Mouse (Mus musculus): ENCODE data around the gene Rngtt. TPM values are rescaled to one million over a fixed set of nuclear protein-coding genes. Genes with fewer than 3 reads are reported as not detected.

Gene Rngtt
- polyA plus RNA-seq, 1 experiment: 5.1 TPM

- no peaks in the 10 kb centered on the region for H3K36me3 ChIP-seq (ENCODE audit: control insufficient read depth, insufficient read depth)
- H3K27me3 ChIP-seq (ENCODE audit: control insufficient read depth, insufficient read depth, insufficient read length): no peaks in the 10 kb centered on the region
- H3K4me3 ChIP-seq (ENCODE audit: insufficient read depth, poor library complexity, severe bottlenecking): no peak overlapping the region
- no peaks in the 10 kb centered on the region for H3K79me3 ChIP-seq (ENCODE audit: low read depth)
- no peak overlapping the region for H3ac ChIP-seq (ENCODE audit: control insufficient read depth, insufficient read length, low read depth)
- no peak for TF ChIP-seq USF1 (IDR thresholded peaks at IDR 0.05; ENCODE audit: low read depth)
- no peak for TF ChIP-seq MYOD1 (IDR thresholded peaks at IDR 0.05; ENCODE audit: control insufficient read depth, insufficient read length, low read depth)
- no peak for TF ChIP-seq MAX (IDR thresholded peaks at IDR 0.05)
- no peak for TF ChIP-seq CTCF (IDR thresholded peaks at IDR 0.05; ENCODE audit: control insufficient read depth, insufficient read depth, insufficient read length)
- no peak for TF ChIP-seq MYOG (IDR thresholded peaks at IDR 0.05; ENCODE audit: control insufficient read depth, extremely low read depth, insufficient read length)
- TF ChIP-seq CEBPB (IDR thresholded peaks at IDR 0.05; ENCODE audit: low read depth): no peak
- TF ChIP-seq FOSL1 (IDR thresholded peaks at IDR 0.05; ENCODE audit: insufficient read depth, low read length, poor library complexity, severe bottlenecking): no peak
- no peaks in the 10 kb centered on the region for H3K79me2 ChIP-seq (ENCODE audit: control insufficient read depth, insufficient read depth)
Observed at GRCm38 (mm10) chr4:33524481-33525141, 214.5 kb downstream of the Rngtt start.

GRCm38 (mm10) chr4:33525272-33525671, 215.2 kb downstream of the Rngtt start:
- H3K27me3 ChIP-seq (ENCODE audit: control insufficient read depth, insufficient read depth, insufficient read length): no peaks in the 10 kb centered on the region
- no peaks in the 10 kb centered on the region for H3K36me3 ChIP-seq (ENCODE audit: control insufficient read depth, insufficient read depth)

GRCm38 (mm10) chr4:33526092-33526491, 216.0 kb downstream of the Rngtt start:
- H3K27me3 ChIP-seq (ENCODE audit: control insufficient read depth, insufficient read depth, insufficient read length): no peaks in the 10 kb centered on the region
- H3K4me3 ChIP-seq (ENCODE audit: insufficient read depth, poor library complexity, severe bottlenecking): no peak overlapping the region
- TF ChIP-seq MYOG (IDR thresholded peaks at IDR 0.05; ENCODE audit: control insufficient read depth, extremely low read depth, insufficient read length) (no peak), MYOD1 (IDR thresholded peaks at IDR 0.05; ENCODE audit: control insufficient read depth, insufficient read length, low read depth) (no peak), FOSL1 (IDR thresholded peaks at IDR 0.05; ENCODE audit: insufficient read depth, low read length, poor library complexity, severe bottlenecking) (no peak), CTCF (IDR thresholded peaks at IDR 0.05; ENCODE audit: control insufficient read depth, insufficient read depth, insufficient read length) (no peak), CEBPB (IDR thresholded peaks at IDR 0.05; ENCODE audit: low read depth) (no peak), USF1 (IDR thresholded peaks at IDR 0.05; ENCODE audit: low read depth) (no peak), MAX (IDR thresholded peaks at IDR 0.05) (no peak)
- H3K79me2 ChIP-seq (ENCODE audit: control insufficient read depth, insufficient read depth): no peaks in the 10 kb centered on the region
- H3K36me3 ChIP-seq (ENCODE audit: control insufficient read depth, insufficient read depth): no peaks in the 10 kb centered on the region
- no peak overlapping the region for H3ac ChIP-seq (ENCODE audit: control insufficient read depth, insufficient read length, low read depth)
- no peaks in the 10 kb centered on the region for H3K79me3 ChIP-seq (ENCODE audit: low read depth)

More at GRCm38 (mm10) chr4:33525272-33525671, 215.2 kb downstream of the Rngtt start:
- Histone ChIP-seq H3K4me3 (ENCODE audit: insufficient read depth, poor library complexity, severe bottlenecking) (no peak overlapping the region), H3K79me2 (ENCODE audit: control insufficient read depth, insufficient read depth) (no peaks in the 10 kb centered on the region), H3K79me3 (ENCODE audit: low read depth) (no peaks in the 10 kb centered on the region), H3ac (ENCODE audit: control insufficient read depth, insufficient read length, low read depth) (no peak overlapping the region)
- no peak for TF ChIP-seq CEBPB (IDR thresholded peaks at IDR 0.05; ENCODE audit: low read depth)

GRCm38 (mm10) chr4:33526675-33527074, 216.6 kb downstream of the Rngtt start:
- Histone ChIP-seq H3K4me3 (ENCODE audit: insufficient read depth, poor library complexity, severe bottlenecking) (no peak overlapping the region), H3K27me3 (ENCODE audit: control insufficient read depth, insufficient read depth, insufficient read length) (no peaks in the 10 kb centered on the region), H3ac (ENCODE audit: control insufficient read depth, insufficient read length, low read depth) (no peak overlapping the region), H3K79me3 (ENCODE audit: low read depth) (no peaks in the 10 kb centered on the region), H3K36me3 (ENCODE audit: control insufficient read depth, insufficient read depth) (no peaks in the 10 kb centered on the region), H3K79me2 (ENCODE audit: control insufficient read depth, insufficient read depth) (no peaks in the 10 kb centered on the region)
- TF ChIP-seq MAX (IDR thresholded peaks at IDR 0.05) (no peak), CTCF (IDR thresholded peaks at IDR 0.05; ENCODE audit: control insufficient read depth, insufficient read depth, insufficient read length) (no peak), FOSL1 (IDR thresholded peaks at IDR 0.05; ENCODE audit: insufficient read depth, low read length, poor library complexity, severe bottlenecking) (no peak), USF1 (IDR thresholded peaks at IDR 0.05; ENCODE audit: low read depth) (no peak), CEBPB (IDR thresholded peaks at IDR 0.05; ENCODE audit: low read depth) (no peak), MYOG (IDR thresholded peaks at IDR 0.05; ENCODE audit: control insufficient read depth, extremely low read depth, insufficient read length) (no peak), MYOD1 (IDR thresholded peaks at IDR 0.05; ENCODE audit: control insufficient read depth, insufficient read length, low read depth) (no peak)

- no peaks in the 10 kb centered on the region for H3K79me2 ChIP-seq (ENCODE audit: control insufficient read depth, insufficient read depth)
- H3K4me3 ChIP-seq (ENCODE audit: insufficient read depth, poor library complexity, severe bottlenecking): no peak overlapping the region
- H3ac ChIP-seq (ENCODE audit: control insufficient read depth, insufficient read length, low read depth): no peak overlapping the region
- no peaks in the 10 kb centered on the region for H3K27me3 ChIP-seq (ENCODE audit: control insufficient read depth, insufficient read depth, insufficient read length)
- no peak for TF ChIP-seq CEBPB (IDR thresholded peaks at IDR 0.05; ENCODE audit: low read depth)
- no peak for TF ChIP-seq FOSL1 (IDR thresholded peaks at IDR 0.05; ENCODE audit: insufficient read depth, low read length, poor library complexity, severe bottlenecking)
- no peak for TF ChIP-seq MAX (IDR thresholded peaks at IDR 0.05)
- TF ChIP-seq CTCF (IDR thresholded peaks at IDR 0.05; ENCODE audit: control insufficient read depth, insufficient read depth, insufficient read length): no peak
- no peaks in the 10 kb centered on the region for H3K36me3 ChIP-seq (ENCODE audit: control insufficient read depth, insufficient read depth)
- no peaks in the 10 kb centered on the region for H3K79me3 ChIP-seq (ENCODE audit: low read depth)
Observed at GRCm38 (mm10) chr4:33532596-33532995, 222.5 kb downstream of the Rngtt start.

Measured in C2C12 (cell line).